Mouse (Mus musculus): ENCODE results near the gene Lrrtm4. TPM values are rescaled to one million over a fixed set of nuclear protein-coding genes. Genes with fewer than 3 reads are reported as not detected.

Lrrtm4 gene
- 0.38 and 0.48 TPM in 2 replicates for polyA plus RNA-seq (2015; fragmentation: Nextera tagmentation; extraction: Ambion mirVana)

GRCm38 (mm10) chr6:80018765-80019164 lies at the start of gene Lrrtm4:
Gene Lrrtm4, plus strand, starts transcription at chr6:80018877.

Other genes with a start within 250 kb of the Lrrtm4 start
- not detected in 2 replicates for gene Gm20594, start 201.0 kb upstream of the Lrrtm4 start, polyA plus RNA-seq (2015; fragmentation: Nextera tagmentation; extraction: Ambion mirVana)

Data from skeletal muscle tissue, postnatal 0 days (tissue).